Mouse (Mus musculus) midbrain, embryonic 13.5 days (tissue): ENCODE measurements around the gene Vwce. TPM values are rescaled to one million over a fixed set of nuclear protein-coding genes. Genes with fewer than 3 reads are reported as not detected.

ENCODE experiments used
- ATAC-seq: fragments of 200-750 bp; cut with Nextera tagmentation; 2 replicates; pipeline ENCODE4 v1.8.0; 2017; ENCODE audit warnings: mild to moderate bottlenecking, moderate TSS enrichment, moderate library complexity
- H3K27ac ChIP-seq: fragments of 300-500 bp; sonication (generic); 2 replicates; pipeline ENCODE4 v1.5.1; 2015; ENCODE audit warnings: inconsistent platforms, mild to moderate bottlenecking, moderate library complexity
- H3K27me3 ChIP-seq: fragments of 300-500 bp; sonication (generic); 2 replicates; pipeline ENCODE4 v1.6.1; 2015; ENCODE audit warnings: mild to moderate bottlenecking, inconsistent platforms
- H3K36me3 ChIP-seq: fragments of 300-500 bp; sonication (generic); 2 replicates; pipeline ENCODE4 v1.6.1; 2015; ENCODE audit warnings: mild to moderate bottlenecking, inconsistent platforms
- H3K4me1 ChIP-seq: fragments of 300-500 bp; sonication (generic); replicated peaks from 2 replicates; pipeline ENCODE4 v1.6.1; 2015; ENCODE audit warnings: inconsistent platforms
- H3K4me2 ChIP-seq: fragments of 300-500 bp; sonication (generic); replicated peaks from 2 replicates; pipeline ENCODE4 v1.6.1; 2015; ENCODE audit warnings: moderate library complexity, mild to moderate bottlenecking, inconsistent platforms
- H3K4me3 ChIP-seq: fragments of 300-500 bp; sonication (generic); replicated peaks from 2 replicates; pipeline ENCODE4 v1.5.1; 2015; ENCODE audit warnings: mild to moderate bottlenecking, inconsistent platforms
- H3K9ac ChIP-seq: fragments of 300-500 bp; sonication (generic); replicated peaks from 2 replicates; pipeline ENCODE4 v1.6.1; 2015; ENCODE audit warnings: mild to moderate bottlenecking, inconsistent platforms
- H3K9me3 ChIP-seq: fragments of 300-500 bp; sonication (generic); 2 replicates; pipeline ENCODE4 v1.6.1; 2016; ENCODE audit warnings: mild to moderate bottlenecking, inconsistent platforms
- WGBS: fragments of 180-500 bp; shearing (Covaris S2); methylation state at CpG from one replicate; pipeline ENCODE4 v1.1.7; 2015; 5-methylcytosine and 5-hydroxymethylcytosine counted together
- polyA plus RNA-seq: library from polyadenylated mRNA; unstranded; fragments of >200 nt; fragmentation: Nextera tagmentation; extraction: Ambion mirVana; gene quantifications from 2 replicates; pipeline ENCODE4 v1.2.1, GENCODE M21; 2015

The Vwce gene
- polyA plus RNA-seq, 1 experiment from 2014 or later = 0.61 TPM

- Histone ChIP-seq H3K27me3 (no peaks in the 10 kb centered on the region), H3K4me2 (no peak overlapping the region), H3K9me3 (no peaks in the 10 kb centered on the region), H3K36me3 (no peaks in the 10 kb centered on the region), H3K27ac (no peak overlapping the region), H3K9ac (no peak overlapping the region), H3K4me3 (no peak overlapping the region), H3K4me1 (no peaks in the 10 kb centered on the region)
- ATAC-seq = 0 out of 2 replicates have a peak, but pooled peaks have one; percentile 51
- 77% methylated on average over 1 of the region's 1 CpGs for WGBS
These were observed 44.7 kb downstream of the Vwce start for GRCm38 (mm10) chr19:10678772-10679067.

GRCm38 (mm10) chr19:10681571-10681970 lies 47.6 kb downstream of the Vwce start:
- WGBS = 68% methylated on average over 4 of the region's 4 CpGs
- no peak overlapping the region for H3K4me2 ChIP-seq
- H3K27ac ChIP-seq = no peak overlapping the region
- no peaks in the 10 kb centered on the region for H3K4me1 ChIP-seq
- H3K36me3 ChIP-seq = no peaks in the 10 kb centered on the region
- H3K9me3 ChIP-seq = no peaks in the 10 kb centered on the region
- H3K9ac ChIP-seq = no peak overlapping the region
- H3K4me3 ChIP-seq = no peak overlapping the region
- H3K27me3 ChIP-seq = no peaks in the 10 kb centered on the region
- ATAC-seq = no peak

- Histone ChIP-seq H3K27me3 (no peaks in the 10 kb centered on the region), H3K36me3 (no peaks in the 10 kb centered on the region), H3K4me2 (no peak overlapping the region), H3K4me1 (peaks cover 18% of the 10 kb centered on the region), H3K27ac (no peak overlapping the region), H3K9me3 (no peaks in the 10 kb centered on the region), H3K9ac (no peak overlapping the region), H3K4me3 (no peak overlapping the region)
- ATAC-seq = no peak
- WGBS = 94% methylated on average over 9 of the region's 9 CpGs
These were observed 51.1 kb downstream of the Vwce start for GRCm38 (mm10) chr19:10685081-10685480.

GRCm38 (mm10) chr19:10685727-10686126 lies 51.7 kb downstream of the Vwce start:
- peaks cover 24% of the 10 kb centered on the region for H3K4me1 ChIP-seq
- H3K27me3 ChIP-seq = no peaks in the 10 kb centered on the region
- no peak for ATAC-seq
- H3K4me3 ChIP-seq = no peak overlapping the region
- 69% methylated on average over 2 of the region's 2 CpGs for WGBS
- no peaks in the 10 kb centered on the region for H3K36me3 ChIP-seq
- no peak overlapping the region for H3K4me2 ChIP-seq
- H3K9me3 ChIP-seq = no peaks in the 10 kb centered on the region
- H3K27ac ChIP-seq = no peak overlapping the region
- H3K9ac ChIP-seq = no peak overlapping the region

GRCm38 (mm10) chr19:10688537-10689352 lies 54.7 kb downstream of the Vwce start, which contains the start of gene Vps37c:
TSS of gene Vps37c (plus strand) at chr19:10688735.
- H3K27ac ChIP-seq = peak within 1 kb of the TSS; percentile 96
- ATAC-seq = peak; percentile 94
- no peaks in the 10 kb centered on the region for H3K9me3 ChIP-seq
- WGBS = under 1% methylated on average over 52 of the region's 74 CpGs
- H3K4me3 ChIP-seq = peak within 1 kb of the TSS; percentile 73
- H3K27me3 ChIP-seq = no peaks in the 10 kb centered on the region
- H3K9ac ChIP-seq = peak within 1 kb of the TSS; percentile 87
- H3K4me1 ChIP-seq = peaks cover 36% of the 10 kb centered on the region
- peak within 1 kb of the TSS; percentile 80 for H3K4me2 ChIP-seq
- no peaks in the 10 kb centered on the region; the same call in 1 of the 2 replicates for H3K36me3 ChIP-seq

- Histone ChIP-seq H3K9ac (peak overlapping the region; percentile 87), H3K4me3 (peak overlapping the region; percentile 73), H3K9me3 (no peaks in the 10 kb centered on the region), H3K27me3 (no peaks in the 10 kb centered on the region), H3K4me2 (peak overlapping the region; percentile 80), H3K4me1 (peaks cover 38% of the 10 kb centered on the region), H3K27ac (peak overlapping the region; percentile 96), H3K36me3 (no peaks in the 10 kb centered on the region; the same call in 1 of the 2 replicates)
- 55% methylated on average over 5 of the region's 5 CpGs for WGBS
- ATAC-seq = no peak
These were observed 55.6 kb downstream of the Vwce start for GRCm38 (mm10) chr19:10689470-10690166.

GRCm38 (mm10) chr19:10690336-10690735 lies 56.3 kb downstream of the Vwce start:
- no peak for ATAC-seq
- H3K27me3 ChIP-seq = no peaks in the 10 kb centered on the region
- H3K4me2 ChIP-seq = peak overlapping the region; percentile 80
- WGBS = 88% methylated on average over 3 of the region's 3 CpGs
- no peaks in the 10 kb centered on the region; the same call in 1 of the 2 replicates for H3K36me3 ChIP-seq
- H3K4me3 ChIP-seq = peak overlapping the region; percentile 73
- 0 out of 2 replicates have a peak overlapping the region, but pooled peaks have one; percentile 96 for H3K27ac ChIP-seq
- peak overlapping the region; percentile 87; the same call in 1 of the 2 replicates for H3K9ac ChIP-seq
- H3K4me1 ChIP-seq = peaks cover 43% of the 10 kb centered on the region
- no peaks in the 10 kb centered on the region for H3K9me3 ChIP-seq

GRCm38 (mm10) chr19:10691121-10691520 lies 57.1 kb downstream of the Vwce start:
- Histone ChIP-seq H3K27me3 (no peaks in the 10 kb centered on the region), H3K27ac (no peak overlapping the region), H3K36me3 (no peaks in the 10 kb centered on the region; the same call in 1 of the 2 replicates), H3K4me2 (no peak overlapping the region), H3K9me3 (no peaks in the 10 kb centered on the region), H3K4me3 (no peak overlapping the region), H3K4me1 (peaks cover 51% of the 10 kb centered on the region), H3K9ac (no peak overlapping the region)
- no peak for ATAC-seq
- whole genome bisulfite sequencing = 95% methylated on average over 4 of the region's 4 CpGs

- no peak for ATAC-seq
- no peaks in the 10 kb centered on the region; the same call in 1 of the 2 replicates for H3K36me3 ChIP-seq
- peaks cover 54% of the 10 kb centered on the region for H3K4me1 ChIP-seq
- H3K4me2 ChIP-seq = no peak overlapping the region
- no peaks in the 10 kb centered on the region for H3K27me3 ChIP-seq
- H3K4me3 ChIP-seq = no peak overlapping the region
- WGBS = 78% methylated on average over 3 of the region's 3 CpGs
- peak overlapping the region; percentile 12; the same call in 1 of the 2 replicates for H3K27ac ChIP-seq
- H3K9ac ChIP-seq = no peak overlapping the region
- H3K9me3 ChIP-seq = no peaks in the 10 kb centered on the region
These were observed 57.6 kb downstream of the Vwce start for GRCm38 (mm10) chr19:10691660-10692059.

- 93% methylated on average over 4 of the region's 4 CpGs for WGBS
These were observed 58.3 kb downstream of the Vwce start for GRCm38 (mm10) chr19:10692361-10692760.

GRCm38 (mm10) chr19:10693926-10694682 lies 60.1 kb downstream of the Vwce start:
- Histone ChIP-seq H3K4me1 (peaks cover 67% of the 10 kb centered on the region), H3K4me3 (no peak overlapping the region), H3K9me3 (no peaks in the 10 kb centered on the region), H3K27ac (no peak overlapping the region), H3K4me2 (no peak overlapping the region), H3K9ac (no peak overlapping the region), H3K36me3 (no peaks in the 10 kb centered on the region; the same call in 1 of the 2 replicates), H3K27me3 (no peaks in the 10 kb centered on the region)
- 89% methylated on average over 10 of the region's 10 CpGs for WGBS
- ATAC-seq = no peak

More at GRCm38 (mm10) chr19:10692361-10692760, 58.3 kb downstream of the Vwce start:
- Histone ChIP-seq H3K4me2 (no peak overlapping the region), H3K36me3 (no peaks in the 10 kb centered on the region; the same call in 1 of the 2 replicates), H3K27ac (no peak overlapping the region), H3K9ac (no peak overlapping the region), H3K9me3 (no peaks in the 10 kb centered on the region), H3K4me1 (peaks cover 58% of the 10 kb centered on the region), H3K4me3 (no peak overlapping the region), H3K27me3 (no peaks in the 10 kb centered on the region)
- no peak for ATAC-seq
